Mouse (Mus musculus) megakaryocyte-erythroid progenitor cell, adult 5-6 weeks (primary cell): ENCODE measurements around the gene Hist1h2bh. TPM values are rescaled to one million over a fixed set of nuclear protein-coding genes. Genes with fewer than 3 reads are reported as not detected.
"Not testable (repeated sequence)": the region's sequence is repeated elsewhere in the genome, so short reads cannot be mapped to it uniquely, and the experiment has no call there.

ENCODE experiments used
- ATAC-seq: replicated peaks from 2 replicates; pipeline ENCODE4 v1.8.0; 2016; ENCODE audit warnings: mild to moderate bottlenecking, inconsistent platforms; ENCODE audit not compliant: severe bottlenecking, poor library complexity, low FRiP score, low TSS enrichment
- total RNA-seq, 2 experiments: library from RNA; stranded (forward) in 1 of 2; stranded (reverse) in 1 of 2; fragments of 200-1000, 215-1000 nt in 1 of 2; fragments of >200 nt in 1 of 2; fragmentation: Nextera tagmentation in 1 of 2; gene quantifications; 2 replicates each; pipeline ENCODE4 v1.2.3; 2014 to 2017

Gene Hist1h2bh
- total RNA-seq (2014; fragmentation: Nextera tagmentation): 31.9 and 110 TPM in 2 replicates
- 85.7 and 165 TPM in 2 replicates for total RNA-seq (2017)

DNA sequence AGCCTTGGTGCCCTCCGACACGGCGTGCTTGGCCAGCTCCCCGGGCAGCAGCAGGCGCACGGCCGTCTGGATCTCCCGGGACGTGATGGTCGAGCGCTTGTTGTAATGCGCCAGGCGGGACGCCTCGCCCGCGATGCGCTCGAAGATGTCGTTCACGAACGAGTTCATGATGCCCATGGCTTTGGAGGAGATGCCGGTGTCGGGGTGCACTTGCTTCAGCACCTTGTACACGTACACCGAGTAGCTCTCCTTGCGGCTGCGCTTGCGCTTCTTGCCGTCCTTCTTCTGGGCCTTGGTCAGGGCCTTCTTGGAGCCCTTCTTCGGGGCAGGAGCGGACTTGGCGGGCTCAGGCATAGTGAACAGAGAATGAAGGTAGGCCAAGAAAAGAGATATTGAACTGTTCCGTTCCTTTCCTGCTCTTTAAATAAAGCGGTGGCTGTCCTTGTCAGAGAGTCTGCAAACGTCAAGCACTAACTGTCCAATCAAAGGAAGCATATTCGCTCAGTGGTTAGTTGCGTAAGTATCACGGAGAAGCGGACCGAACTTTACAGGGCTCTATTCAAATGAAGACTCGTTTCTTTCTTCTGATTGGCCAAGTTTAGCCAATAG lies at the start of gene Hist1h2bh:
TSS of gene Hist1h2bh (minus strand) at position 394 of the 609 bp plus-strand sequence.
- peak; percentile 89 for ATAC-seq

DNA sequence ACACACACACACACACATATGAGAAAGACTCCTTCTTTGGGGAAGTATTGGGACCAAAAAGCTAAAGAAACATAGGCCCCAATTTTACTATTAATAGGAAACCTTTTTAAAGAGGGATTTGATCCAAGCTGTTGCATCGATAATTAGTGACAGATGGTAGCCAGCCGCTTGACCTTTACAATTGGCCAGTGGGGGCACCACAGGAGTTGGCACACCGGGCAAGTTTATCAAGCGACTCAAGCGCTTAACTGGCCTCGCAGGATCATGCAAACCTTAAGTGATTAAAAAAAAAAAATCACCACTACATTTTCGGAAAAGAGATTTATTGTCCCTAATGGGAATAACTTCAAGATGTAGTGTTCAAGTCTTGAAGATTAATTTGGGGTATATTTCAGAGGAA lies 49.4 kb upstream of the Hist1h2bh start:
- no peak for ATAC-seq

DNA sequence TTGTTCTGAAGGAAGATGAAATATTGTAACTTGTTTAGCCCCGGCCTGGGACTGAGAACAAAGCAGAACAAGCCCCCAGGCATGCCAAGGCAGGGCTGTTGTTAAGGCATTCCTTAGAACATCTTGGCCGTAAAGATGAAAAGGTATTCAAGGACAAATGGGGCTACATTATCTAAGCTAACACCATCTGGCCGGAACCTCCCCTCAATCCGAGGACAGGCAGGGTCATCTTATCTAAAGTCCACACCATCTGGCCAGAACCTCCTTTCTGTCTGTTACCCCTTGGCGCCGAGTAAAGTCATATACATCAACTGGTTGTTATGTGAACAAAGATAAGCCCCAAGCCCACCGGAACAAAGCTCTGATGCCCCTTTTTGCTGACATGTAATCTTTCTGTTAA lies 48.7 kb upstream of the Hist1h2bh start:
- not testable (repeated sequence) for ATAC-seq

- ATAC-seq: no peak
Measured at GRCm38 (mm10) chr13:23591206-23591605, 48.0 kb upstream of the Hist1h2bh start.

DNA sequence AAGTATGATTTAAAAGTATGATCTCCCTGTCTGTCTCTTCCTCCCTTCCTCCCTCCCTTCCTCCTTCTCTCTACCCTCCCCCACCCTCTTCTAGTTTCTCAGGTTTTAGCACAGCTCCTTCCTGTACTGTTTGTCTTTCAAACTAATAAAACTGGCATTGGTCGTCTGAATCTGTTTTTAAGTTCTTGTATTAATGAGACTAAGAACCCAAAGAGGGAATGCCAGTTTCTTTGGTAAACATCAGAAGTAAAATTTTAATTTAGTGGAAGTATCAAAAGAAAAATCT lies 43.7 kb upstream of the Hist1h2bh start:
- no peak for ATAC-seq

DNA sequence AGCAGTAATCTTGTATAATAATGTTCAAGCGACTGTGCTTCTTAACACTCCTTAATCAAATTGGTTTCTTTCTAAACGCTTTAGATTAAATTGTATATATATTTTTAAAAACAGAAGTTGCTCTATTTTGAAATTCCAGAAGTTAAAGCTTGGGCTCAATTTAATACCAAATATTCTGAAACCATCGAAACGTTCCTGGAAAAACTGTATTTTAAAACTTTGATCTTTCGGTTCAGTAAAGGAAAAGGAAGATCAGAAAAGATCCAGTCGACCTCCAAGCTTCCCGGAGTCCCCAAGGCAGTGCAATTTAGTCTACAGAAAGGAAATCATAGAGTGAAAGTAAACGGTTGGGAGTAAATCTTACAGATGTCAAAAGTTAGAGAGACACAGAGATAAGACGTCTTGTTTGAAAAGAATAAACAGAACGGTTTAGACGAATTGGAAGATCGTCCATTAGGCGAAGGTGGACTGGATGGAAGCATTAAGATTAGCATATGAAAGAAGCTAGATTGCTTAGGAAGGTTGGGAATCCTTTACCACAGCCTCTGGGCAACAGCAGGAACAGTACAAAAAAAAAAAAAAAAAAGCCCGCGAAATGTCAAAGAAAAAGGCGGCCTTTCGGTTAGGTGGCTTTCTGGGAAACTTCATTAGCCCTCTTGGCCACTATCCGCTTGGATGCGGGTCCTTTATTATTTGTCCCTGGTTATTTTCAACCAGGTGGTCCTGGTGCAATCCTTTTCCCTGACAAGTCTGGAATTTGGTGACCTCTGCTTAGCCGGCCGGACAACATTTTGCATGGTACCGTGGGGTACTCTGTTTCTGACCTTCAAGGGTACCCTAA lies 43.1 kb upstream of the Hist1h2bh start:
- ATAC-seq: no peak

DNA sequence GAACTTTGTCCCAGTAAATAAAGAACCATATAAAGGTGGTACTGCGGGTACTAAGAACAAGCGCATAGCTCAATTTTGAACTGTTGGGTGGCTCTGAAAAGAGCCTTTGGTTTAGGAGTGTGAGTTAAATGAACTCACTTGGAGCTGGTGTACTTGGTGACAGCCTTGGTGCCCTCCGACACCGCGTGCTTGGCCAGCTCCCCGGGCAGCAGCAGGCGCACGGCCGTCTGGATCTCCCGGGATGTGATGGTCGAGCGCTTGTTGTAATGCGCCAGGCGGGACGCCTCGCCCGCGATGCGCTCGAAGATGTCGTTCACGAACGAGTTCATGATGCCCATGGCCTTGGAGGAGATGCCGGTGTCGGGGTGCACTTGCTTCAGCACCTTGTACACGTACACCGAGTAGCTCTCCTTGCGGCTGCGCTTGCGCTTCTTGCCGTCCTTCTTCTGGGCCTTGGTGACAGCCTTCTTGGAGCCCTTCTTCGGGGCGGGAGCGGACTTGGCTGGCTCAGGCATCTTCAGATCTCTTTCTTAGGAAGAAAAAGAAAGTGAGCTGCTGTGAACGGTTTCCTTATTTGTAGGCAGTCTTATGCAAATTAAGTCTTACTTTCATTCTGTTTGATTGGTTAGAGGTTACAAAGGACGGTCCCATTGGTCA lies 42.4 kb upstream of the Hist1h2bh start:
- ATAC-seq: peak; percentile 70

- peak; percentile 16 for ATAC-seq
Measured at GRCm38 (mm10) chr13:23585029-23585441, 41.8 kb upstream of the Hist1h2bh start.

DNA sequence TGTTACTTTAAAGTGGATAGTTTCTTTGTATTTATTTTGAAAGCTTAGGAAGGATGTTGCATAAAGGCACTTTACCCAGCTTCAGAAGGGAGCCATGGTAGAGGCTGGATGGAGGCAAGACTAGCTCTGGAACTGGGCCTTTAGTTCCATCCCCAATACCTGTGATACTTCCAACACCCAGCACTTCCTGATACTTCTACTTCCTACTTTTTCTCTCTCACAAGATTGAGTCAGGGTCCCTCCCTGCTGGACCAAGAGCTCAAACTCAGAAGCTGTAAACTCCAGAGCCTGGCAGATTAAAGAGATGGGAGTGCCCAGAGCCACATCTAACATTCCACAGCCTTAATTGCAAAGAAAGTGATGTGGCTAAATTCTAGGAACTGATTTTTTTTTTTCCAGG lies 41.1 kb upstream of the Hist1h2bh start:
- no peak for ATAC-seq

DNA sequence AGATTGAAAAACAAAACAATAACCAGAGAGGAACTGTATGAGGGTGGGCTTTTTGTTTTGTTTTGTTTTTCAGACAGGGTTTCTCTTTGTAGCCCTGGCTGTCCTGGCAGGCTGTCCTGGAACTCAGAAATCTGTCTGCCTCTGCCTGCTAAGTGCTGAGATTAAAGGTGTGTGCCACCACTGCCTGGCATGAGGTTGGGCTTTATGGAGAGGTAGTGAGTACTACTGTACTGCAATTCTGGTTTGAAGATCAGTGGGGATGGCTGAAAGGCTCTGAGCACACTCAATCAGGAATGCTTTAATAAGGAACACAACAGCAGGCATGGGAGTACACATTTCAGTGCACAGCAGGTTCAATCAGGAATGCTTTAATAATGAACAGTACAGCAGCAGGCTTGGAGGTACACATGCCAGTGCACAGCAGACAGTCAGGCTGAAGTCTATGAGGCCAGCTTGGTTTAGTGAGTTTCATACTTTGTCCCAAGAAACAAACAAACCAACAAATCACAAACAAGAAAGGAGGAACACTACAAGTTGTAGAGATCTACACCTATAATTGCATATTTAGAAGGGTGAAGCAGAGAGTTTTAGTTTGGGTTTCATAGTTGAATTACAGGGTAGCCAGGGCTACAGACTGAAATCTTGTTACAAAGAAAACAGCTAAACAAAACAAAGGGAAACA lies 40.3 kb upstream of the Hist1h2bh start:
- ATAC-seq: no peak

GRCm38 (mm10) chr13:23582219-23583056 lies 39.2 kb upstream of the Hist1h2bh start:
- peak; percentile 31 for ATAC-seq

GRCm38 (mm10) chr13:23581408-23582218 lies 38.4 kb upstream of the Hist1h2bh start, which contains the start of gene Hist1h4d:
Gene Hist1h4d, plus strand, starts transcription at chr13:23581598.
- peak; percentile 67 for ATAC-seq

- no peak for ATAC-seq
Measured at GRCm38 (mm10) chr13:23577835-23578234, 34.6 kb upstream of the Hist1h2bh start.

- ATAC-seq: no peak
Measured at GRCm38 (mm10) chr13:23576906-23577639, 33.9 kb upstream of the Hist1h2bh start.

- ATAC-seq: no peak
Measured at GRCm38 (mm10) chr13:23576351-23576881, 33.2 kb upstream of the Hist1h2bh start.

DNA sequence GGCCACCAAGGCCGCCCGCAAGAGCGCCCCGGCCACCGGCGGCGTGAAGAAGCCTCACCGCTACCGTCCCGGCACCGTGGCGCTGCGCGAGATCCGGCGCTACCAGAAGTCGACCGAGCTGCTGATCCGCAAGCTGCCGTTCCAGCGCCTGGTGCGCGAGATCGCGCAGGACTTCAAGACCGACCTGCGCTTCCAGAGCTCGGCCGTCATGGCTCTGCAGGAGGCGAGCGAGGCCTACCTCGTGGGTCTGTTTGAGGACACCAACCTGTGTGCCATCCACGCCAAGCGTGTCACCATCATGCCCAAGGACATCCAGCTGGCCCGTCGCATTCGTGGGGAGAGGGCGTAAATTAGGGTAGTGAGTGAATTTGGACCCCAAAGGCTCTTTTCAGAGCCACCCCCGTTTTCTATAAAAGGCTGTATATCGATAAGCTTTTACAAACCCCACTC lies 32.7 kb upstream of the Hist1h2bh start:
- not testable (repeated sequence) for ATAC-seq

DNA sequence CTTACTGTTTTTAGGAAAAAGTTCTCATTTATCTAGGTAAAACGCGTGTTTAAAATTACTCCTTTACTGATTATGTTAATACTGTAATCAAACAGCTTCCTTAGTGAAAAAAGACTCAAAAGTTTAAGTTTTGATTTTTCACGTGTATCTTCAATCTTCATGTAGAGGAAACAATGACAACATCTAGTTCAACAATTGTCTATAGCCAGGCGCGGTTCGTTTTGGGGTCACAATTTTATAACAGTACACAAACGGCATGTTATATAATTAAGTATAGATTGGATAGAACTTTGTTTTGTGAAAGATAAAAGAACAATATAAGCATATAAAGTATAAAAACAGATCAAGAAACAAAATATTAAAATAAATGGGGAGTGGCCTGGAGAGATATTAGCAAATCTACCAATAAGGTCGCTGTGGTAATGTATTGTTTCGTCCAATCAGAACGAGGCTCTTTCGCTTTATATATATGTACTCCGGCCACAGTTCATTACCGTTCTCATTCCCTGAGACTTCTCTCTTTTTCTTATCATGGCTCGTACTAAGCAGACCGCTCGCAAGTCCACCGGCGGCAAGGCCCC lies 32.2 kb upstream of the Hist1h2bh start, which contains the start of gene Hist1h3d:
TSS of gene Hist1h3d (plus strand) at position 493 of the 581 bp plus-strand sequence.
- peak; percentile 48 for ATAC-seq
